Mouse (Mus musculus) heart, adult 18-20 months (tissue): Measurements from ENCODE around the gene Tlx1. TPM values are rescaled to one million over a fixed set of nuclear protein-coding genes. Genes with fewer than 3 reads are reported as not detected.

Experiments used
- DNase-seq, 2 experiments: peaks; one replicate each; pipeline ENCODE4 v3.0.0; 2021 to 2022; ENCODE audit warnings: mixed read lengths in 1 of 2
- long read RNA-seq, 2 experiments: library from polyadenylated mRNA; stranded (forward); transcript quantifications; one replicate each; pipeline ENCODE4 v2.0.0; 2021
- total RNA-seq, 2 experiments: library from RNA; stranded (reverse); gene quantifications; 2 replicates each; pipeline ENCODE4 v1.2.3; 2021

Gene Tlx1
- not detected for total RNA-seq
- long read RNA-seq, experiment 1, partial matches to known transcripts, result 0 of 1 reads
- long read RNA-seq, experiment 1, other reads (novel, unspliced or antisense), result 0 of 1 reads
- long read RNA-seq, experiment 2, result 0 reads

GRCm38 (mm10) chr19:45150490-45151181, at the start of gene Tlx1:
Tlx1 (plus strand) TSS chr19:45150680.
- no peak for DNase-seq

- no peak for DNase-seq
These were observed 44.9 kb upstream of the Tlx1 start for GRCm38 (mm10) chr19:45105591-45105990.

DNA sequence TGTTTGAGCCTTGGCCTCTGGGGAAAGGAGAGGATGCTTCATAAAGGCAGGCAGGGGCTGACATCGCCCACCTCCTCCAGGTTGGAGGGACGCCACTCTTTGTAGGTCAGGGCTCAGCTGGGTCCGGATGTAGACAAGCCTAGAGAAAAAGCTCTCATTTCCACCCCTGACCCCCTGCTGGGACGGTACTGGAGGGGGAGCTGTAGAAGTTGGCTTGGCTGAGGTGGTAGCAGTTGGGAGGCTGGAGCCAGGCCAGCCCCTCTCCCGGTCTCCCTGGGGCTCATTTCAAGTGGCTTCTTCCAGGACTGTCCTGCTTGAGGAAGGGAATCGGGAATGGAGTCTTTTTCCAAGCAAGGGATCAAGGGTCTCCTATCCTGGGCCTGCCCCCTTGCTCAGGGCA, 43.8 kb upstream of the Tlx1 start:
- no peak for DNase-seq

DNA sequence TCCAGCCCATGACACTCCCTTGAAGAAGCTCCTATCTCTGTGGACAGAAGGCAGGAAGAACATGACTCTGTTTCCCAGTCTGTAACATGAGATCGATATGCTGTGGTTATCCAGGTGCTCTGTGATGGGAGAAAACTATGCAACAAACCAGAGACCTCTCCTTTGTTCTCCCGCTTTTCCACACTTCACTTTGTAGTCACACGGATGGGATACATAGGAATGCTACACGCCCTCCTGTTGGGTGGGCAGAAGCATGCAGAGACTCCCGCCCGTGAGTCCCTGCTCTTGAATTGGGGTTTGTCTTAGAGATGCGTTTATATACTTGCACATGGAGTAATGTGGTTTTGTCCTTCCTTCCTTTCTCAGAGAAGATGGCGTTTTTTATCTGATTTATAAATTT, 39.8 kb upstream of the Tlx1 start:
- DNase-seq, result no peak

GRCm38 (mm10) chr19:45112444-45112843, 38.0 kb upstream of the Tlx1 start:
- DNase-seq, result no peak

DNA sequence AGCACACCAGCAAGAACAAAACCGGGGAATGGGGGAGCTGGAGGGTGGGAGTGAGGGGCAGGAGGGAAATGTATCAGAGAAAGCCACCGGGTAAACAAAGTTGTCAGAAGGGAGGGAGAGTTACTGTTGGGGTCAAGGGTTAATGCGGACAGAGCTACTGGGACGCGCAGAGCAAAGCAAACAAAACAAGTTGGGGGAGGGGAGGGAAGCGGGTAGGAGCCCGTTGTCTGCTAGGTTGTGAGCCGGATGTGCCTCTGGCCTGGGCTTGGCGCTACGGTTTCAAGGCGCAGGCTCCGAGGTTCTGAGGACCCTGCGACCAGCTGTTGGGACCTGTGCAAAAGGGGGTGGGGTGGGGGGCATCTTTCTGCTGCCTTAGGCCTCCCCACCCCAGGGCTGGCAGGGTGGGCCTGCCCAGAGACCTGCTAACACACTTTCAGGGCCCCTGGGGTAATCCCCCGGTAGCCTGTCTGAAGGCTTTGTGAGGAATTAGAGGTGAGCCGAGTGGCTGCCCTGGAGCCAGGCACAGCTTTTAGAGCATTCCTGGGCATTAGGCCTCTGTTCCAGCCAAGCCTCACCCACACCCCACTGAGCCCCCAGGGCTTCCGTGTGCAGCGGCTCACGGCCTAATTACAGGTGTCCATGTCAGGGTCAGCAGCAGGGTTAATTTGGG, 36.6 kb upstream of the Tlx1 start:
- no peak for DNase-seq

GRCm38 (mm10) chr19:45114772-45115171, 35.7 kb upstream of the Tlx1 start:
- no peak for DNase-seq

- peak; percentile 14 to 62 for DNase-seq
These were observed 33.7 kb upstream of the Tlx1 start for GRCm38 (mm10) chr19:45116798-45117197.

DNA sequence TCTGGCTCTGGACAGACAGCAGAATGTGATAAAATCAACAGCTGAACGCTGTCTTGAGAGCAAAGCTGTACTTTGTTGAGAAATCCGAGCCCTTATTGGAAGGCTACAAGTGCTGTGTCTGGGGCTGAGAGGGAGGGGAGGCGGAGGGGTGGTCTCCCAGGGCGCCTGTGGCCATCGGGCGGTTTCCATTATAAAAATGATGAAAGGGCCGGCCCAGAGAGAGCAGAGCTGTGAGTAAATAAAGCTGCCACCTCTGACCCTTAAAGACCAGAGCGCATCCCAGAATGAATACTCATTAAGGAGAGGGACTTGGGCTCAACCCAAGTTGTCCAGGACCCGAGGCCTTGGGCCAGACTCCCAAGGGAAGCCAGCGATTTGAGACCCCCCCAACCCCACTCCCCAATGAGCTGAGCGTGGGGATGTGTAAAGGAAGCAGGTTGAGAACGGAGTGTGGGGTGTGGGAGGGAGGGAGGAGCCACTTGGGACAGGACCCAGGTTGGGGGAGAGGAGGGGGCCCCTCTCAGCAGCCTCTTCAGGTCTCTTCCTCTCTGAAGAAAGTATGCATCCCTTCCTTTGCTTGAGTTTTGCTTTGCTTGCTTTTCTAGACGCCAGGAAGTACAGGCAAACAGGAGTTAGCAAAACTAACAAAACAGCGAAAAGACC, 18.4 kb upstream of the Tlx1 start:
- DNase-seq, result peak in 1 of 2 experiments; percentile 35

DNA sequence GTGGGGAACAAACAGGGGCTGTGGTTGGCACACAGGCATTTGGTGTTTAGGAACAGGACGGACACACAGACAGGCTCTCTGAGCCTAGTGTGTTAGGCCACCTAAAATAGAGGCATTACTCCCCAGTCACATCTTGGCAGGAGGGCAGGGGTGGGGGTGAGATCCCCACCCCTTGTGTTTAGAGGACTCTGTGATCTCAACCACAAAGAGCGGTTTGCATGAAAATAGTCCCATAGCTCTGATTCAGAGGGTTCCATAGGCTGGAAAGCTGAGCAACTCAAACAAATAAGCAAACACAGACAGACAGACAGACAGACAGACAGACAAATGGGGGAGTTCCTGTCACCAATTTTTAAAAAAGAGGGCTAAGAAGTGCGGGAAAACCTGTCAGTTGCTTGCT, 7.9 kb upstream of the Tlx1 start:
- DNase-seq, result no peak

DNA sequence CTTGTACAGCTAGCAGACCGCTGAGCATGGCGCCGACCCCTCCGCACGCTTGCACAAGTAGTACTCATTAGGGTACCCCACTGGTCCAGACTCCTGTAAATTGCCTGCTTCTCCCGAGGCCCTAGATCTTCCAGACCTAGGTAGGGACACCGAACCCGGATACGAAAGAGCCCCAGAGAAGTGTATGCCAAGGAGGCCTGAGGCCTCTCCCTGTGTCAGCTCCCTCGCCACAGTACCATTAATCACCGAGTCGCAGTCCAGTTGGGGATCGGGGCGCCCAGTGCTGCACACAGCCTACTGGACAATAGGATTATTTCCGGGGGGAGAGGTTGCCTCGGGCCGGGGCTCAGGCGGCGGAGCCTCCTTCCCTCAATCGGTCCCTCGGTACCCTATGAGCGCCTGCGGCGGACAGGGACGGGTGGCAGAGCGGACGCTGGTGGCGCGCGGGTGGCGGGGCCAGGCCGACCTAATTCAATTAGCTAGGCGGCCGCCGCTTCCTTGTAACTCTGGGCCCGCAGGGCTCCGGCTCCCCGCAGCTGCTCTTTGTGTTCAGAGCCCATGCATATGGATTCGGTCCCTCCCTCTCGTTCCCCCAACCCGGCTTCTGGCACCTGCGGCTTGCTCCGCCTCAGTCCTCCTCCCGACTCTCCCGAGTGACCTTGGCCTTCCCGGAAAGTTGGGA, 7.1 kb upstream of the Tlx1 start:
- DNase-seq, result no peak

GRCm38 (mm10) chr19:45147071-45147470, 3.4 kb upstream of the Tlx1 start:
- DNase-seq, result no peak

- DNase-seq, result no peak
These were observed 1.1 kb downstream of the Tlx1 start for GRCm38 (mm10) chr19:45151361-45152182.

DNA sequence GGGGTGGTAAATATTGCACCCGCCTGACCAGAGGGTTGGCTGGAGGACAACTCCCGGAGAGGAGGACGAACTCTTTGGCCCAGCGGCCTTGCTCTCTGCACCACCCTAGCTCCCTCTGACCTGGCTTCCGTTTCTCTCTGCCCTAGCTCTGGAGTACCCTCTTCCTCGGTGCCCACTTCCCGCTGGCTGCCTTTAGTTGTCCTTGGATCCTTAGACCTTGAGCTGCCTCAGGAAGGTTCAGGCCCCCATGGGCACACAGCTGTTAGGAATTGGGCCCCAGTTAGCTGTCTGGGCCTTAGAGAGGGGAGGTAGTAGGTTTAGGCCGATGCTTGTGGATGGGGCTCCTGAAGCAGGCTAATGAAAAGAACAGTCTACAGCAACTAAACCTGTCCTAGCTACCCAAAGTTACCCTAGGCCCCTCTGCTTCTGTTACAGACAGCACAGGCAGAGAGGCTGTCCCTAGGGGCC, 1.7 kb downstream of the Tlx1 start:
- DNase-seq, result no peak

GRCm38 (mm10) chr19:45153311-45154058, 3.0 kb downstream of the Tlx1 start:
- no peak for DNase-seq

- DNase-seq, result no peak
These were observed 3.5 kb downstream of the Tlx1 start for GRCm38 (mm10) chr19:45154059-45154386.

GRCm38 (mm10) chr19:45154521-45154920, 4.0 kb downstream of the Tlx1 start:
- DNase-seq, result no peak

GRCm38 (mm10) chr19:45155141-45155790, 4.8 kb downstream of the Tlx1 start:
- no peak for DNase-seq

GRCm38 (mm10) chr19:45155791-45156186, 5.3 kb downstream of the Tlx1 start:
- DNase-seq, result no peak

GRCm38 (mm10) chr19:45156381-45156780, 5.9 kb downstream of the Tlx1 start:
- DNase-seq, result no peak
